Mouse (Mus musculus): ENCODE measurements at regions not wholly inside any gene's neighbourhood (a gene's known extent, or its start where the extent isn't known, plus 50 kb on each side); places are given as distances from the start of the nearest gene placed in this dataset.

DNA sequence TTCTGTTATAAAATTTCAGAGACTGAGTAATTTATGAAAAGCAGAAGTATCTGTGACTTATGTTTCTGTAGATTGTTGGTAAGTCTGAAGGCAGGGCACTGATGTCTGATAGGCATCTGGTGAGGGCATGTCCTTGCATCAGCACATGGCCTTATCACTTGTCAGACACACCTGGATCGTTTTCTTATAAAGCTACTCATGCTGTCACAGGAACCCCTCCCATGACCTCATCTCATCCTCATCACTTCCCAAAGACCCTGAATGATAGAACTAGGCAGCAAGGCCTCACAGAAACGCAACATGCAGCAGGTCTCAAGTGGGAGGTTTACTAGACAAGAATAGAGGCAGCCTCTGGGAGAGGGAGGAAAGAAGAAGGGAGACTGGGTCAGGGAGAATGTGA is 107.0 kb upstream of the Sall1 start:
- TF ChIP-seq POLR2A (IDR thresholded peaks at IDR 0.05; ENCODE audit: borderline replicate concordance, extremely low read depth, low read depth, low read length): no peak
- no peak for TF ChIP-seq CTCF (IDR thresholded peaks at IDR 0.05; ENCODE audit: insufficient read depth, low read length)

All from lung, adult 2 months (tissue).